Mouse (Mus musculus): ENCODE data around the gene Rfx7. TPM values are rescaled to one million over a fixed set of nuclear protein-coding genes. Genes with fewer than 3 reads are reported as not detected.

The Rfx7 gene
- polyA plus RNA-seq, 1 experiment from 2014 or later = 24.9 TPM

- H3K36me3 ChIP-seq (ENCODE audit: control insufficient read depth, insufficient read depth, low read length) = no peaks in the 10 kb centered on the region
- H3K27me3 ChIP-seq (ENCODE audit: control insufficient read depth, insufficient read depth, low read length) = no peaks in the 10 kb centered on the region
- H3K9ac ChIP-seq (ENCODE audit: low read length) = no peak overlapping the region
- no peak overlapping the region for H3K4me3 ChIP-seq (ENCODE audit: low read depth, low read length)
- WGBS = 67% methylated on average over 1 of the region's 1 CpGs
- no peak for DNase-seq (ENCODE audit: low spot score, missing footprints)
- no peak overlapping the region for H3K4me2 ChIP-seq
- no peak overlapping the region for H3K27ac ChIP-seq (ENCODE audit: low read depth, low read length)
- ATAC-seq (ENCODE audit: low FRiP score) = no peak
- H3K9me3 ChIP-seq (ENCODE audit: control insufficient read depth, low read length) = no peaks in the 10 kb centered on the region
- H3K4me1 ChIP-seq (ENCODE audit: control insufficient read depth, insufficient read depth, low read length) = no peaks in the 10 kb centered on the region
Observed at GRCm38 (mm10) chr9:72627598-72627997, 95.6 kb downstream of the Rfx7 start.

GRCm38 (mm10) chr9:72628591-72628990, 96.6 kb downstream of the Rfx7 start:
- 58% methylated on average over 2 of the region's 2 CpGs for WGBS
- H3K9me3 ChIP-seq (ENCODE audit: control insufficient read depth, low read length) = no peaks in the 10 kb centered on the region
- H3K27ac ChIP-seq (ENCODE audit: low read depth, low read length) = no peak overlapping the region
- H3K36me3 ChIP-seq (ENCODE audit: control insufficient read depth, insufficient read depth, low read length) = no peaks in the 10 kb centered on the region
- H3K4me2 ChIP-seq = no peak overlapping the region
- no peaks in the 10 kb centered on the region for H3K27me3 ChIP-seq (ENCODE audit: control insufficient read depth, insufficient read depth, low read length)
- ATAC-seq (ENCODE audit: low FRiP score) = no peak
- no peak for DNase-seq (ENCODE audit: low spot score, missing footprints)
- no peak overlapping the region for H3K9ac ChIP-seq (ENCODE audit: low read length)
- H3K4me1 ChIP-seq (ENCODE audit: control insufficient read depth, insufficient read depth, low read length) = no peaks in the 10 kb centered on the region
- no peak overlapping the region for H3K4me3 ChIP-seq (ENCODE audit: low read depth, low read length)

- H3K27me3 ChIP-seq (ENCODE audit: control insufficient read depth, insufficient read depth, low read length) = no peaks in the 10 kb centered on the region
- WGBS = 79% methylated on average over 1 of the region's 1 CpGs
- DNase-seq (ENCODE audit: low spot score, missing footprints) (no peak), ATAC-seq (ENCODE audit: low FRiP score) (no peak)
- H3K27ac ChIP-seq (ENCODE audit: low read depth, low read length) = no peak overlapping the region
- no peak overlapping the region for H3K4me2 ChIP-seq
- H3K36me3 ChIP-seq (ENCODE audit: control insufficient read depth, insufficient read depth, low read length) = no peaks in the 10 kb centered on the region
- H3K9ac ChIP-seq (ENCODE audit: low read length) = no peak overlapping the region
- no peak overlapping the region for H3K4me3 ChIP-seq (ENCODE audit: low read depth, low read length)
- no peaks in the 10 kb centered on the region for H3K4me1 ChIP-seq (ENCODE audit: control insufficient read depth, insufficient read depth, low read length)
- H3K9me3 ChIP-seq (ENCODE audit: control insufficient read depth, low read length) = no peaks in the 10 kb centered on the region
Observed at GRCm38 (mm10) chr9:72632198-72632597, 100.2 kb downstream of the Rfx7 start.

GRCm38 (mm10) chr9:72635134-72635533, 103.1 kb downstream of the Rfx7 start:
- no peaks in the 10 kb centered on the region for H3K27me3 ChIP-seq (ENCODE audit: control insufficient read depth, insufficient read depth, low read length)
- H3K9ac ChIP-seq (ENCODE audit: low read length) = no peak overlapping the region
- DNase-seq (ENCODE audit: low spot score, missing footprints) (peak; percentile 91), ATAC-seq (ENCODE audit: low FRiP score) (no peak)
- H3K27ac ChIP-seq (ENCODE audit: low read depth, low read length) = no peak overlapping the region
- H3K4me2 ChIP-seq = no peak overlapping the region
- H3K36me3 ChIP-seq (ENCODE audit: control insufficient read depth, insufficient read depth, low read length) = no peaks in the 10 kb centered on the region
- peaks cover 5% of the 10 kb centered on the region; the same call in 1 of the 2 replicates for H3K4me1 ChIP-seq (ENCODE audit: control insufficient read depth, insufficient read depth, low read length)
- H3K4me3 ChIP-seq (ENCODE audit: low read depth, low read length) = no peak overlapping the region
- H3K9me3 ChIP-seq (ENCODE audit: control insufficient read depth, low read length) = no peaks in the 10 kb centered on the region

- WGBS = 84% methylated on average over 7 of the region's 7 CpGs
- DNase-seq (ENCODE audit: low spot score, missing footprints) (no peak), ATAC-seq (ENCODE audit: low FRiP score) (no peak)
- no peak overlapping the region for H3K4me2 ChIP-seq
- no peaks in the 10 kb centered on the region for H3K36me3 ChIP-seq (ENCODE audit: control insufficient read depth, insufficient read depth, low read length)
- peaks cover 16% of the 10 kb centered on the region for H3K4me1 ChIP-seq (ENCODE audit: control insufficient read depth, insufficient read depth, low read length)
- no peaks in the 10 kb centered on the region for H3K9me3 ChIP-seq (ENCODE audit: control insufficient read depth, low read length)
- no peak overlapping the region for H3K27ac ChIP-seq (ENCODE audit: low read depth, low read length)
- no peak overlapping the region for H3K9ac ChIP-seq (ENCODE audit: low read length)
- no peak overlapping the region for H3K4me3 ChIP-seq (ENCODE audit: low read depth, low read length)
- no peaks in the 10 kb centered on the region for H3K27me3 ChIP-seq (ENCODE audit: control insufficient read depth, insufficient read depth, low read length)
Observed at GRCm38 (mm10) chr9:72636547-72636946, 104.5 kb downstream of the Rfx7 start.

- Histone ChIP-seq H3K27me3 (ENCODE audit: control insufficient read depth, insufficient read depth, low read length) (no peaks in the 10 kb centered on the region), H3K4me3 (ENCODE audit: low read depth, low read length) (no peak overlapping the region), H3K9ac (ENCODE audit: low read length) (no peak overlapping the region), H3K4me2 (no peak overlapping the region), H3K9me3 (ENCODE audit: control insufficient read depth, low read length) (no peaks in the 10 kb centered on the region), H3K27ac (ENCODE audit: low read depth, low read length) (no peak overlapping the region), H3K4me1 (ENCODE audit: control insufficient read depth, insufficient read depth, low read length) (peaks cover 16% of the 10 kb centered on the region), H3K36me3 (ENCODE audit: control insufficient read depth, insufficient read depth, low read length) (no peaks in the 10 kb centered on the region)
- 80% methylated on average over 8 of the region's 8 CpGs for WGBS
- ATAC-seq (ENCODE audit: low FRiP score) (no peak), DNase-seq (ENCODE audit: low spot score, missing footprints) (no peak)
Observed at GRCm38 (mm10) chr9:72637243-72637642, 105.2 kb downstream of the Rfx7 start.

- DNase-seq (ENCODE audit: low spot score, missing footprints) = peak; percentile 97
- H3K27ac ChIP-seq (ENCODE audit: low read depth, low read length) = peak overlapping the region; percentile 97
- 38% methylated on average over 9 of the region's 9 CpGs for WGBS
Observed at GRCm38 (mm10) chr9:72638951-72639842, 107.2 kb downstream of the Rfx7 start.

GRCm38 (mm10) chr9:72639843-72640621, 108.0 kb downstream of the Rfx7 start:
- Histone ChIP-seq H3K9ac (ENCODE audit: low read length) (peak overlapping the region; percentile 72), H3K4me2 (peak overlapping the region; percentile 51), H3K27ac (ENCODE audit: low read depth, low read length) (peak overlapping the region; percentile 97), H3K27me3 (ENCODE audit: control insufficient read depth, insufficient read depth, low read length) (no peaks in the 10 kb centered on the region), H3K9me3 (ENCODE audit: control insufficient read depth, low read length) (no peaks in the 10 kb centered on the region), H3K4me3 (ENCODE audit: low read depth, low read length) (peak overlapping the region; percentile 25), H3K4me1 (ENCODE audit: control insufficient read depth, insufficient read depth, low read length) (peaks cover 16% of the 10 kb centered on the region), H3K36me3 (ENCODE audit: control insufficient read depth, insufficient read depth, low read length) (no peaks in the 10 kb centered on the region)
- under 1% methylated on average over 27 of the region's 27 CpGs for WGBS
- DNase-seq (ENCODE audit: low spot score, missing footprints) = peak; percentile 98
- peak; percentile 97 for ATAC-seq (ENCODE audit: low FRiP score)

More at GRCm38 (mm10) chr9:72638951-72639842, 107.2 kb downstream of the Rfx7 start:
- Histone ChIP-seq H3K36me3 (ENCODE audit: control insufficient read depth, insufficient read depth, low read length) (no peaks in the 10 kb centered on the region), H3K4me2 (peak overlapping the region; percentile 51), H3K9ac (ENCODE audit: low read length) (peak overlapping the region; percentile 72), H3K27me3 (ENCODE audit: control insufficient read depth, insufficient read depth, low read length) (no peaks in the 10 kb centered on the region), H3K4me1 (ENCODE audit: control insufficient read depth, insufficient read depth, low read length) (peaks cover 16% of the 10 kb centered on the region), H3K4me3 (ENCODE audit: low read depth, low read length) (peak overlapping the region; percentile 25), H3K9me3 (ENCODE audit: control insufficient read depth, low read length) (no peaks in the 10 kb centered on the region)
- peak; percentile 87 for ATAC-seq (ENCODE audit: low FRiP score)

GRCm38 (mm10) chr9:72640642-72641041, 108.6 kb downstream of the Rfx7 start:
- Histone ChIP-seq H3K36me3 (ENCODE audit: control insufficient read depth, insufficient read depth, low read length) (no peaks in the 10 kb centered on the region), H3K4me2 (peak overlapping the region; percentile 10; the same call in 1 of the 2 replicates), H3K27me3 (ENCODE audit: control insufficient read depth, insufficient read depth, low read length) (no peaks in the 10 kb centered on the region), H3K4me1 (ENCODE audit: control insufficient read depth, insufficient read depth, low read length) (peaks cover 16% of the 10 kb centered on the region), H3K9ac (ENCODE audit: low read length) (peak overlapping the region; percentile 72), H3K4me3 (ENCODE audit: low read depth, low read length) (no peak overlapping the region), H3K27ac (ENCODE audit: low read depth, low read length) (peak overlapping the region; percentile 97), H3K9me3 (ENCODE audit: control insufficient read depth, low read length) (no peaks in the 10 kb centered on the region)
- 11% methylated on average over 7 of the region's 7 CpGs for WGBS
- peak; percentile 19; the same call in 1 of the 2 replicates for ATAC-seq (ENCODE audit: low FRiP score)
- DNase-seq (ENCODE audit: low spot score, missing footprints) = no peak
